Mouse (Mus musculus): ENCODE measurements around the gene Gm6871.

GRCm38 (mm10) chr7:41497871-41498270, 75.6 kb downstream of the Gm6871 start:
- TF ChIP-seq GATA1 (IDR thresholded peaks at IDR 0.05; ENCODE audit: borderline replicate concordance, low read length) (no peak), FLI1 (IDR thresholded peaks at IDR 0.05; ENCODE audit: low read length) (no peak)
